Mouse (Mus musculus) layer of hippocampus, adult 11-12 months (tissue): ENCODE results near the gene Unc93b1.

Experiments
- DNase-seq: peaks from one replicate; pipeline ENCODE4 v3.0.0; 2022; ENCODE audit warnings: low spot score

The Unc93b1 gene

GRCm38 (mm10) chr19:3935032-3935895 lies at the start of gene Unc93b1:
Gene Unc93b1 (plus strand): TSS chr19:3935186.
- peak; percentile 67 for DNase-seq

DNA sequence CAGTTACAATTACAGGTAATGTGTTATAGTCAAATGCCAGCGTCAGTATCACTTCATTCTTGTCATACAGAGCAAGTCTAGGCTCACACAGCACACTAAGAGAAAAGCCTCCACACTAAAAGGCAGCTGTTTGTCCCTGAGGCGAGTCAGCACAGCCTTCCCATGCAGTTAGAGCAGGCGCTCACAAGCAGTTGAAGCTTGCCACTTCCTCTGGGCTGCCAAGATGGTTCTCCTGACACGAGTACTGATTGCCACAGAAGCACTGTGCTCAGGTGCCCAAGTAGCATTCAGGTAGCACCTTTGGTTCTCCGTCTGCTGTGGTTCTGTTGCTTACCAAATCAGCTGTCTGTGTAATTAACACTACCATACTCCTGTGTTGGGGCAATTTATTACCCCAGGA lies 45.9 kb upstream of the Unc93b1 start:
- no peak for DNase-seq

DNA sequence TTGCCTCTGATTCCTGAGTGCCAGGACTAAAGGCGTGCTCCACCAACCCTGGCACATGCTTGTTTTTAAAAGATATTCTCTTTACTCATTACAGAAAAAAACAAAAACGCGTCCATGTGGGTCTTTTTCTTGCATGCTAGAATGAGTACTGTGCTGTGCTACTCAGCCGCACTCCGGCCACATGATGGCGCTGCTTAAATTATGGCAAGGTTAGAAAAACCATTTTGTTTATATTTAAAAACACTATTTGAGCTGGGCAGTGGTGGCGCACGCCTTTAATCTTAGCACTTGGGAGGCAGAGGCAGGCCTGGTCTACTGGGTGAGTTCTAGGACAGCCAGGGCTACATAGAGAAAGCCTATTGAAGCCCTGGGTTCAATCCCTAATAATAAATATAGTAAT lies 44.8 kb upstream of the Unc93b1 start:
- DNase-seq, result no peak

DNA sequence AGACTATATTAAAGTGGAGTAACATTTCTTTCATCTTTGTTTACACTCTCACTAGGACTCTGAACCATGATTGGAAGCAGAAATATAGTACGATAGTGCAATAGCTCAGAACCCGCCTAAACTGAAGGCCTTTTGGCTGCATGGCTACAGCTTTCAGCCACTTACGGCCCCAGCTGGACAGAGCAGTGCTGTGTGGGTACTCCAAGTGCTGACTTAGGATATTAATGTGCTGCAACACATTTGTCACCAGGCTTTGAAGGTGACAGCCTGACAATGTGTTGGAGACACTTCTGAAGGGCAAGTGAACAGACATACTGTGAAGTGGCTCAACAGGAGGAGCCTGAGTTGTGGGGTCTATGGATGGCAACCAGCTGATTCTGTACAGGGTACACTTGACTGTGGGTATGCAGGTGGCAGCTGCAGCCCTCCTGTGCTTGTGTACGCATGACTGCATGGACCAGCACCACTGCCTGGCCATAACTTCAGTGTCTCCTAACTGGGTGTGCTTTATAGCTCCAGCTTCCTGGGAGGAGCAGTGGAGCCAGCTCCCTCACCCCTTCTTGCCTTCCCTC lies 41.4 kb upstream of the Unc93b1 start:
- DNase-seq, result no peak

DNA sequence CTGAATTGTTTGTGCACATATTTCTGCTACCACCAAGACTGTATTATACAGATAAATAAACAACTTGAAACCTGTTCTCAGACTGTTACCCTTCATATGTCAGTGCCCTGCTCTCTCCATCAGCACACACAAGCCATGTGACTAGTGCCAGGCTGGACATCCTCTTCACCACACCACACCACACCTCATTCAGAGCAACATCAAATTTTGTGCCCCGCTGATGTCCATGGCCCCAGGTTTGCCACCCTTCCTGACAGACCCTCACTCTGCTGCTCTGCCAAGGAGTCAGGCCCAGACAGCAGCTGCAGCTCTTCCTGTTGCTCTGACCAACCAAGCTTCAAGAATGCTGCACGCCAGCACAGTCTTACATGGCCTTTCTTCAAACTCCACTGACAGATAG lies 40.7 kb upstream of the Unc93b1 start:
- no peak for DNase-seq

DNA sequence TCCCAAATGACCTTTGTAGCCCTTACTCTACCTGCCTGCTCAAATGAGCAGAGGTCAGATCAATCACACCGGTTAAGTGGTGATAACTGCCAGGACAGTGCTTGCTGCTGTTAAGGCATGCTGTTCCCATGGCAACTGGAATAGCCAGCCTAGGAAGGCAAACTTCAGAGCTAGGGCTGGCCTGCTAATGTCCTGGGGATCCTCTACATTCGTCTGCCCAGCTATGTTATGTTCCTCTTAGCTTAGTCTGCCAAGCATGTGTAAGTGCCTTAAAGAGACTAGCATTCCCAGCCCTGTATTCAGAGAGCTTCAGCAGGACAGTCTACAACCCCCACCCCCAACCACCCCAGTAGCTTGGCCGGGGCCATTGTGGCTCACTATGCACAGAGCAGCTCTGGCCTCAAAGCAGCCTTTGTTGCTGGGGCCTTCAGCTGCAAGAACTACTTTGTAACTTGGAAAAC lies 39.8 kb upstream of the Unc93b1 start:
- no peak for DNase-seq

DNA sequence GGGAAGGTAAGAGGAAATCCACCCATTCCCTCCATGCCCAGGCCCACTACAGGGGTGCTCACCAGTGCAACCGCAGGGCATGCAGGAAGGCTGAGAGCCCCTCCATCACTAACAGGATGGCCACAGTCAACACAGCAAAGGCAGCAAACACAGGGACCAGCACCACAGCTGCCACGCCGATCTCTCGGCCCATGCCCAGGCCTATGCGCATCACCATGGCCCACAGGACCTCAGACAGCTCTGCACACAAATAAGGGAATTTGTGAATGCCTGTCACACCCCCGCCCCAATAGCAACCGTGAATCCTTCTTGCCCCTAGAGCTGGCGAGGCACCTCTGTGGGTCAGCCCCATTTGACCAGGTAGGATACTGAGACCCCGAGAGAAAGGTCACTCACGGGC lies 38.8 kb upstream of the Unc93b1 start:
- DNase-seq, result no peak

GRCm38 (mm10) chr19:3897557-3897956 lies 37.4 kb upstream of the Unc93b1 start:
- DNase-seq, result no peak

DNA sequence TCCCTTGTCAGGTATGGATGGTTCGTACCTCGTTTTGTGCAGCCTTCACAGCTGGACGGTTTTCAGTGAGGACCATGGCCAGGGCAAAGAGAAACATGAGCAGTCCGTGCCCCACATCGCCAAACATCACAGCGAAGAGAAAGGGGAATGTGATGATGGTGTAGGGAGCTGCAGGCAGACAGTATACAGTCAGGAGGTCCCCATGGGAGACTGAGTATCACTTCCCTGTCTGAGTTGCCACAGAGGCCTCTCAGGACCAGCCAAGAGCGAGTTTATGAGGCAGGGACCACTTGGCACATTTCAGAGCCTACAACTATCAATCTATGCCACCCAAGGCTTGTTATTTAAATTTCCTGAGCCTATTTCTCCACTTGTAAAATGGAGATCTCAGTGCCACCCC lies 36.0 kb upstream of the Unc93b1 start:
- DNase-seq, result no peak

- no peak for DNase-seq
Measured at GRCm38 (mm10) chr19:3899618-3900017, 35.4 kb upstream of the Unc93b1 start.

GRCm38 (mm10) chr19:3902966-3903365 lies 32.0 kb upstream of the Unc93b1 start:
- DNase-seq, result no peak

DNA sequence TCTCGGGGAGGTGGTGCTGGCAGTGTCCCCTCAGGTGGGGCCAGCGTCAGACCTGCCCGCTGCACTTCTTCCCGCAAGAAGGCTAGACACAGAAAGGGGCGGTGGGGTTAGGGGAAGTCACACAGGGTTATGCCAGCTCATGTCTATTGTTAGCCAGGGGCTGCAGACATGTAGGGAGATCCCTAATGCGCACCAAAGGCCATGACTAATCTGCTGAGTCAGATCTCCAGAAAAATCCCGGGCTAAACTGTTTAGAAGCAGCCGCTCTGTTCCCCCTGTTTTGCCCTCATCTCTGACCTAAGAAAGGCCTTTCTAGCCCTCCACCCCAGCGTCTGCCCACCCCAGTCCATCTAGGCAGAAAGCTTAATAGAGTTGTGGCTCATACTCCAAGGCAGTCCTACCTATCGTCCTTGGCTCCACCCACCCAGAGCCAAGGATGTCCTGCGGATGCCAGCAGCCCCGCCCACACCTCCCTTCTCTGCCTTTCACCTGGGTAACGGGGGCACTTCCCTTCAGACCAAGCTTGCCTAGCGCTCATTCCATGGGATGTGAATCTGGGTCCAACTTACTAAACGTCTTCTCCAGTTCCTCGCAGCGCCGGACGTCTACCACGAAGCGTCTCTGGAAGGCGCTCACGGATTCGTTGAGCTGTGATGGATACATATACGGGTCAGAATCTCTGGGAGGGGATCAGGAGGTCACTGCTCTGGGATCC lies 31.2 kb upstream of the Unc93b1 start:
- DNase-seq, result no peak

GRCm38 (mm10) chr19:3904363-3904675 lies 30.7 kb upstream of the Unc93b1 start:
- no peak for DNase-seq

DNA sequence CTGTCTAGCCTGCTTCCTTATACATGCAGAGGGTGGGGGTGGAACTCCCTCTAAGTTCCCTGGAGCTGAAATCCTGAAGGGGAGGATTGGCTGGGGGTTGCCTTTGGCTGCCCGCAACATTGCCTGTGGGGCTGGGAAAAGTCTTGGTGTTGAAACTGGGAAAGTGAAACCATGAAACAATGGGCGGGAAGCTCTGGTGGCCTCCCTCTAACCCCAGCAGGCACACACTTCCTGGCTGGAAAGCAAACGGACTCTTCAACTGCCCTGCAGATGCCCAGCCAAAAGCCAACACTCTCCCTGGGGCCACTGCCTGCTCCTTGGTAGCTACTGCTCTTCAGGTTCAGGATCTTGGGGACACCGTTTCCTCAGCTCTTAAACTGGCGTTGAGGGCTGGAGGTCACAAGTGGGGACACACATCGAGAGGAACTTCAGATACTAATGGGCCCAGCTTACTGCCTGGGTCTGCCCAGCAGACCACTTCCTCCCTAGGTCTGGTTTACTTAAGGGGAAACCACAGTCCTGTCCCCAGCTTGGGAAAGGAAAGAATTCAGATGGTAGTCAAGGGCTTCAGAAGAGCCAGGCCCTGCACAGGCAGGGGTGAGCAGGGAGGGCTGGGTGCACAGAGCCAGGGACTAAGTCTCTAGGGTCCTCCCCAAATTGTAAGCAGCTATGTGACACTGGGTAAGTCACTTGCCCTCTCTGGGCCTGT lies 29.6 kb upstream of the Unc93b1 start:
- DNase-seq, result no peak

DNA sequence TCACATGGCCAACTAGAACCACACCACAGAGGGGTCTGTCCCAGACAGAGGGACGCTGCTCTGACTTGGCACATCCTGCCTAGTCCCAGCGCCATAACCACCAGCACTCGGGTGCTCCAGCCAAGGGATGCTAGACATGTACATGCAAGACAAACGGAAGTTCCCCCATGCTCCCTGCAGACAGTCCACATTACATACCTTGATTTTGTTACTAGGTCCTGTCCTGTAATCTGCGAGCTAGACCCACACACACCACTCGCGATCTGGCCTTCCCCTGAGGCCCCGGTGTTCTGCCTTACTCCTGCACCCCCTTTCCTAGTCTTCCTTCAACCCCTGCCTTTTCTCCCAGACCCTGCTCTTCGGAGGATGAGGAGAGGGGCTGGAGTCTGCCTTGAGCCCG lies 28.7 kb upstream of the Unc93b1 start:
- DNase-seq, result no peak

- DNase-seq, result peak; percentile 77
Measured at GRCm38 (mm10) chr19:3906795-3907786, 27.9 kb upstream of the Unc93b1 start, which contains the start of gene Tcirg1. Gene Tcirg1 (minus strand): TSS chr19:3907133.

GRCm38 (mm10) chr19:3907876-3908660 lies 26.9 kb upstream of the Unc93b1 start:
- no peak for DNase-seq

DNA sequence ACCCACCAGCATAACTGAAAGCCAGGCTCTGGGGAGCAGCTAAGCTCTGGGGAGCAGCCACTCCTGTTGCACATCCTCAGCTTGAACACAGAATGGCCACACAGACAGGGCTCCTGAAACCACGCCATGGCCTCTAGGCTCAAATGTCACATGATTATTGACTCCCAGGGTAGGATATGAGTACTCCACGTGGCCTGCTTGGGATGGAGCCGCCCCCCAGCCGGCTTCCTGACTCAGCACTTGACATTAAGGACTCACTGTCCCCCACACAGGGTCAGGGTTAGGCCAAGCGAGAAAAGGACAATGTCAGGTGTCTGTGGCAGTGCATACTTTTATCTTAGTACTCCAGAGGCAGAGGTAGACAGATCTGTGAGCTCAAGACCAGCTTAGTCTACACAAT lies 24.8 kb upstream of the Unc93b1 start:
- no peak for DNase-seq

DNA sequence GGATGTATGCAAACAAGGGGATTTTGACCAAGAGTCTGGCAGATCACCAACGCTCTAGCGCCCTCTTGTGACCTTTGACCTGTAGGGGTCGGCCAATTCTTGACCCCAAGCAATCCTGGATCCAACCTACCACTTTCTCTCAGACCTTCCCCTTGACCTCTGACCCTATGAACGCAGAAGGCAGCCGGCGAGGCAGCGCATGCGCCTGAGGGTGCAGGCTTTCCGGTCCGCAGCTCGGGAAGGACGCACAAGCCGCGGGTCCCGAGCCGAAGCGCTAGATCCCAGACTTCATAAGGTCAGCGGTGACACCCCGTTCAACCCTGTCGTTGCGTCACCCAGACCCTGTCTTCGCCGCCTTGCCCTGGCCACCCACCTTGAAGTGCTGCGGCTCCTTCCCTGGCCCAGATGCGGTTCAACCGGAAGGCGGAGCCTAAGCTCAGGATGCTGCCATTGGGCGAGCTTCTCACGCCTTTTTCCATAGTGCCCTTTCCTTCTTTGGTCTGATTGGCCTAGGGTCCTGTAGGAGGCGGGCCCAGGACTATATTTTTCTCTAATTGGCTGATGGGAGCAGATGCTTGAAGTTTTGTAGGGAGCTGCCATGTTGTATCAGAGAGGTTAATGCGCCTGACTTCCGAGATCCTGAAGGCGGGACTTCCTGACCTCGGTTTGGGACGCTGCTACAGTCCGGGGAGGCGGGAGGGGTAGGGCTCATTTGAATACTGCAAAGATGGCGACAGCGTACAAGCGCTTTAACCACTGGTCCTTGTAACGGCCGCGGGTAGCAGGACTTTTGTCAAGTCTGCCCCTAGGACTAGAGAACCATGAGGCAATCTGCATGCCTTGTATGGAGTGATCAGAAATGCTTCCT lies 22.4 kb upstream of the Unc93b1 start, which contains the start of gene Ndufs8:
TSS of gene Ndufs8 (minus strand) at position 438 of the 868 bp plus-strand sequence.
- DNase-seq, result peak; percentile 96
